Mouse (Mus musculus): ENCODE measurements around the gene Tctex1d4. TPM values are rescaled to one million over a fixed set of nuclear protein-coding genes. Genes with fewer than 3 reads are reported as not detected.

Gene Tctex1d4
- polyA plus RNA-seq (2012; ENCODE audit: low replicate concordance): 0.93 and 1.3 TPM in 2 replicates

GRCm38 (mm10) chr4:117126675-117127290 lies at the start of gene Tctex1d4:
Gene Tctex1d4 (plus strand): TSS chr4:117126794.

GRCm38 (mm10) chr4:117095551-117096452 lies 30.8 kb upstream of the Tctex1d4 start, which contains the start of gene Ptch2:
Gene Ptch2 (plus strand): TSS chr4:117096075.

DNA sequence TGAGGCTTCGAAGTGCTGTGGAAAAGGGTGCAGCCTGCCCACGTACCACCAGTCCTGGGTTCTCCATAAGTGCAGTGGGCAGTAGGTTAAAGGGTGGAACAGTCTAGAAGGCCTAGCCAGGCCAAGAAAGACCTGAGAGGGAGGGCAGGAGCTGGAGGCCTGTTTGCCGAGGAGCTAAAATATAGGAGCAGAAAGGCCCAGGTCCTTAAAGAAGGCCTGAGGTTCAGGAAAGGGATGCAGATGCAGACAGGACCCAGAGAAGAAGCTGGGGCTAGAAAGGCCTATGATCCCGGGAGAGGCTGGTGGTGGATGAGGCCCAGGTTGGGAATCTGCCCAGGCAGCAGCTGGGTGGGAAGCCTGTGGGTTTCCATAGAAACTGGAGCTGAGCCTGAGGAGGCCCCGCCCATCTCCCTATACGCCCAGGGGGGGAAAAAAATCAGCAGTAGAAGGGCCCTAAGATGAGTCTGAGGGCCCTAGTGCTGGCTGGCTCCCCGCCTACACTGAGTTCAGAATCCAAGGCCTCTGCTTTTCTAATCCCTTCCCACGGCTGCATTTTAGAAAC lies 1.2 kb upstream of the Tctex1d4 start, which contains the start of gene Btbd19:
Gene Btbd19 (minus strand): TSS at position 378 of the 562 bp plus-strand sequence.

DNA sequence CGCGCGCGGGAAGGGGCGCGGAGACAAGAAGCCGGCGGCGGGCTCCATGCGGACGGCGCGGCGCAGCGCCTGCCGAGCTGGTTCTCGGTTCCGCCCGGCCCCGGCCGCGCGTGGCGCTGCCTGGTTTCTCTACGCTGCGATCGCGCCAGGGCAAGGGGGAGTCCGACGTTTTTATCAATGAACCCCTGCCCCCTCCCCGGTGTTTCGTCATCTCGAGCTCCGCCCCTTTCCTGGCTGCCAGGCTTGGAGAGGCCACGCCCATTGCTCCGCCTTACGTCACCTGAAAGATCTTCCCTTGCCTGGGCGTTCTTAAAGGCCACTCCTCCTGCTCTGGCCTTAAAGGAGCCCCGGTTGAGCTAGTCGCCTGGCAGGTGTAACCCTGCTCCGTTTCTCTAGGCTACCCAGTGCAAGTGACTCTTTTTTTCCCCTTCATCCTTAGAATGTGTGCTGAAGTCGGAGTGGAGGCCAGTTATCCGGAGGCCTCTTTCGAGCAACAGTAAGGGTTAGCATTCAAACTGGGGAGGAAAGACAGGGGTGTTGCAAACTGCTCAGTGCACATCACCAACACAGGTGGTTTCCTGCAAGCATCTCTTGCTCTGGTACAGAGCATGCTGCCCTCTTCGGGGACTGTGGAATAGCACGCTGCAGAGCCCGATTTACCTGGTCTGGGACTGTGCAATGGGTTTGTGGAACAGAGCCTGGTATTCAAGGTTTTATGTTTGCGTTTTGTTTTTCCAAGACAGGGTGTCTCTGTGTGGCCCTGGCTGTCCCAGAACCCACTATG lies 7.4 kb downstream of the Tctex1d4 start, which contains the start of gene Plk3:
Gene Plk3 (minus strand): TSS at position 147 of the 784 bp plus-strand sequence.

GRCm38 (mm10) chr4:117155792-117156355 lies 29.3 kb downstream of the Tctex1d4 start, which contains the start of gene Rps8:
Gene Rps8 (minus strand): TSS chr4:117156243.

Other genes starting within 250 kb of the Tctex1d4 start
- gene Zswim5, start 249.4 kb upstream of the Tctex1d4 start, polyA plus RNA-seq (2012; ENCODE audit: low replicate concordance): 0.05 and 0.08 TPM in 2 replicates
- gene Urod, start 132.4 kb upstream of the Tctex1d4 start, polyA plus RNA-seq (2012; ENCODE audit: low replicate concordance): 14.6 and 47.6 TPM in 2 replicates
- gene Hectd3, start 131.5 kb upstream of the Tctex1d4 start, polyA plus RNA-seq (2012; ENCODE audit: low replicate concordance): 13.6 and 25.4 TPM in 2 replicates
- 2.5 and 4.6 TPM in 2 replicates for gene Eif2b3, start 107.4 kb upstream of the Tctex1d4 start, polyA plus RNA-seq (2012; ENCODE audit: low replicate concordance)
- 0.33 and 0.56 TPM in 2 replicates for gene Ptch2, start 30.7 kb upstream of the Tctex1d4 start, polyA plus RNA-seq (2012; ENCODE audit: low replicate concordance)
- gene Btbd19, start 1.1 kb upstream of the Tctex1d4 start, polyA plus RNA-seq (2012; ENCODE audit: low replicate concordance): 25.7 and 39.3 TPM in 2 replicates
- 5.7 and 12.2 TPM in 2 replicates for gene Plk3, start 7.2 kb downstream of the Tctex1d4 start, polyA plus RNA-seq (2012; ENCODE audit: low replicate concordance)
- 222 and 793 TPM in 2 replicates for gene Rps8, start 29.4 kb downstream of the Tctex1d4 start, polyA plus RNA-seq (2012; ENCODE audit: low replicate concordance)
- 4.0 and 16.4 TPM in 2 replicates for gene Kif2c, start 55.8 kb downstream of the Tctex1d4 start, polyA plus RNA-seq (2012; ENCODE audit: low replicate concordance)
- 0.24 TPM in 1 of 2 replicates, not detected in the other for gene Tmem53, start 125.2 kb downstream of the Tctex1d4 start, polyA plus RNA-seq (2012; ENCODE audit: low replicate concordance)
- not detected in 2 replicates for gene Armh1, start 125.3 kb downstream of the Tctex1d4 start, polyA plus RNA-seq (2012; ENCODE audit: low replicate concordance)